Mouse (Mus musculus): ENCODE results near the gene B4galt5. TPM values are rescaled to one million over a fixed set of nuclear protein-coding genes. Genes with fewer than 3 reads are reported as not detected.

The B4galt5 gene
- polyA plus RNA-seq, 1 experiment from 2014 or later = 11.5 TPM

Other genes with a start within 250 kb of the B4galt5 start
- 0.98 and 1.2 TPM in 2 replicates for gene Kcnb1, start 159.0 kb downstream of the B4galt5 start, polyA plus RNA-seq (2015; fragmentation: Nextera tagmentation; extraction: Ambion mirVana)
- gene Ptgis, start 108.6 kb downstream of the B4galt5 start, polyA plus RNA-seq (2015; fragmentation: Nextera tagmentation; extraction: Ambion mirVana) = 33.1 and 33.3 TPM in 2 replicates
- gene Slc9a8, start 72.5 kb upstream of the B4galt5 start, polyA plus RNA-seq (2015; fragmentation: Nextera tagmentation; extraction: Ambion mirVana) = 17.0 and 20.5 TPM in 2 replicates
- 79.2 and 80.1 TPM in 2 replicates for gene Rnf114, start 143.5 kb upstream of the B4galt5 start, polyA plus RNA-seq (2015; fragmentation: Nextera tagmentation; extraction: Ambion mirVana)
- gene Spata2, start 143.7 kb upstream of the B4galt5 start, polyA plus RNA-seq (2015; fragmentation: Nextera tagmentation; extraction: Ambion mirVana) = 14.5 and 16.2 TPM in 2 replicates
- 82.9 and 104 TPM in 2 replicates for gene Snai1, start 189.0 kb upstream of the B4galt5 start, polyA plus RNA-seq (2015; fragmentation: Nextera tagmentation; extraction: Ambion mirVana)

All from embryonic facial prominence, embryonic 15.5 days (tissue).